Mouse (Mus musculus): ENCODE data around the gene Vmn2r40. TPM values are rescaled to one million over a fixed set of nuclear protein-coding genes. Genes with fewer than 3 reads are reported as not detected.
"Not testable (repeated sequence)": the region's sequence is repeated elsewhere in the genome, so short reads cannot be mapped to it uniquely, and the experiment has no call there.

Gene Vmn2r40
- not detected in 2 replicates for polyA plus RNA-seq (2014; fragmentation: Nextera tagmentation; extraction: Ambion mirVana)

GRCm38 (mm10) chr7:8931335-8931734 is at the start of gene Vmn2r40:
Gene Vmn2r40 (minus strand): TSS chr7:8931435.
- not testable (repeated sequence) for H3K4me2 ChIP-seq (ENCODE audit: low read length); H3K36me3 ChIP-seq (ENCODE audit: control insufficient read depth, insufficient read depth, low read length); H3K27ac ChIP-seq (ENCODE audit: low read depth); H3K9me3 ChIP-seq (ENCODE audit: control insufficient read depth, low read length); ATAC-seq (replicated peaks; ENCODE audit: low FRiP score, low TSS enrichment, low read depth); H3K9ac ChIP-seq (ENCODE audit: low read length); H3K4me1 ChIP-seq (replicated peaks; ENCODE audit: control insufficient read depth, insufficient read depth, low read length); H3K4me3 ChIP-seq (ENCODE audit: low read depth, low read length); H3K27me3 ChIP-seq (replicated peaks; ENCODE audit: control insufficient read depth, insufficient read depth, low read length); DNase-seq (ENCODE audit: low spot score)
- no CpG with 5 or more reads among the region's 1 CpGs for WGBS

Other genes with a start within 250 kb of the Vmn2r40 start
- not detected in 2 replicates for gene Vmn2r39, start 99.4 kb upstream of the Vmn2r40 start, polyA plus RNA-seq (2014; fragmentation: Nextera tagmentation; extraction: Ambion mirVana)
- not detected in 2 replicates for gene Vmn2r38, start 166.4 kb upstream of the Vmn2r40 start, polyA plus RNA-seq (2014; fragmentation: Nextera tagmentation; extraction: Ambion mirVana)